Mouse (Mus musculus): ENCODE measurements at regions not wholly inside any gene's neighbourhood (a gene's known extent, or its start where the extent isn't known, plus 50 kb on each side); places are given as distances from the start of the nearest gene placed in this dataset.

GRCm38 (mm10) chr16:93180213-93180612 is 354.3 kb upstream of the Runx1 start:
- no peak overlapping the region for H3K9ac ChIP-seq (ENCODE audit: insufficient read depth, low read depth, low read length, poor library complexity, severe bottlenecking)
- H3K27ac ChIP-seq (ENCODE audit: insufficient read depth, low read depth, low read length, poor library complexity, severe bottlenecking): no peak overlapping the region
- H3K4me3 ChIP-seq (ENCODE audit: insufficient read depth in 1 of 2, low read depth in 1 of 2, low read length in 2 of 2, poor library complexity in 1 of 2, severe bottlenecking in 1 of 2): no peak overlapping the region
- H3K36me3 ChIP-seq (ENCODE audit: control insufficient read depth, insufficient read depth, low read length, poor library complexity, severe bottlenecking): no peaks in the 10 kb centered on the region
- no peaks in the 10 kb centered on the region for H3K4me1 ChIP-seq (ENCODE audit: control insufficient read depth in 2 of 2, insufficient read depth in 2 of 2, low read length in 2 of 2, poor library complexity in 1 of 2)
- DNase-seq (ENCODE audit: low read depth, low spot score): no peak
- TF ChIP-seq ZNF384 (IDR thresholded peaks at IDR 0.05; ENCODE audit: low read depth, low read length) (no peak), ZC3H11A (IDR thresholded peaks at IDR 0.05; ENCODE audit: borderline replicate concordance, low read depth, low read length) (no peak), CHD2 (IDR thresholded peaks at IDR 0.05; ENCODE audit: low read depth, low read length) (no peak), MAFK (IDR thresholded peaks at IDR 0.05; ENCODE audit: insufficient read depth, low read depth, low read length) (no peak), HCFC1 (IDR thresholded peaks at IDR 0.05; ENCODE audit: borderline replicate concordance, insufficient read depth, low read length) (no peak)
- in situ Hi-C loops (cut with MboI; ENCODE audit: low sequenced_read_pairs in 2 of 2, unreplicated experiment in 2 of 2): no loop called here
- H3K9me3 ChIP-seq (ENCODE audit: control insufficient read depth, insufficient read depth, low read depth, low read length): no peaks in the 10 kb centered on the region

- no peaks in the 10 kb centered on the region for H3K9me3 ChIP-seq (ENCODE audit: control insufficient read depth, insufficient read depth, low read depth, low read length)
- no peak for TF ChIP-seq ZC3H11A (IDR thresholded peaks at IDR 0.05; ENCODE audit: borderline replicate concordance, low read depth, low read length)
- TF ChIP-seq MAFK (IDR thresholded peaks at IDR 0.05; ENCODE audit: insufficient read depth, low read depth, low read length): no peak
- TF ChIP-seq CHD2 (IDR thresholded peaks at IDR 0.05; ENCODE audit: low read depth, low read length): no peak
- no peak for TF ChIP-seq ZNF384 (IDR thresholded peaks at IDR 0.05; ENCODE audit: low read depth, low read length)
- TF ChIP-seq HCFC1 (IDR thresholded peaks at IDR 0.05; ENCODE audit: borderline replicate concordance, insufficient read depth, low read length): no peak
- in situ Hi-C loops (cut with MboI; ENCODE audit: low sequenced_read_pairs in 2 of 2, unreplicated experiment in 2 of 2): no loop called here
- H3K27ac ChIP-seq (ENCODE audit: insufficient read depth, low read depth, low read length, poor library complexity, severe bottlenecking): no peak overlapping the region
- no peaks in the 10 kb centered on the region for H3K36me3 ChIP-seq (ENCODE audit: control insufficient read depth, insufficient read depth, low read length, poor library complexity, severe bottlenecking)
- no peak overlapping the region for H3K9ac ChIP-seq (ENCODE audit: insufficient read depth, low read depth, low read length, poor library complexity, severe bottlenecking)
- no peak for DNase-seq (ENCODE audit: low read depth, low spot score)
- no peaks in the 10 kb centered on the region for H3K4me1 ChIP-seq (ENCODE audit: control insufficient read depth in 2 of 2, insufficient read depth in 2 of 2, low read length in 2 of 2, poor library complexity in 1 of 2)
- no peak overlapping the region for H3K4me3 ChIP-seq (ENCODE audit: insufficient read depth in 1 of 2, low read depth in 1 of 2, low read length in 2 of 2, poor library complexity in 1 of 2, severe bottlenecking in 1 of 2)
Observed at GRCm38 (mm10) chr16:93166667-93167066, 340.7 kb upstream of the Runx1 start.

GRCm38 (mm10) chr16:93158526-93159226 is 332.7 kb upstream of the Runx1 start:
- TF ChIP-seq HCFC1 (IDR thresholded peaks at IDR 0.05; ENCODE audit: borderline replicate concordance, insufficient read depth, low read length): no peak
- TF ChIP-seq ZNF384 (IDR thresholded peaks at IDR 0.05; ENCODE audit: low read depth, low read length): no peak
- TF ChIP-seq MAFK (IDR thresholded peaks at IDR 0.05; ENCODE audit: insufficient read depth, low read depth, low read length): no peak
- no peak for TF ChIP-seq ZC3H11A (IDR thresholded peaks at IDR 0.05; ENCODE audit: borderline replicate concordance, low read depth, low read length)
- TF ChIP-seq CHD2 (IDR thresholded peaks at IDR 0.05; ENCODE audit: low read depth, low read length): no peak
- H3K9ac ChIP-seq (ENCODE audit: insufficient read depth, low read depth, low read length, poor library complexity, severe bottlenecking): no peak overlapping the region
- no peaks in the 10 kb centered on the region for H3K4me1 ChIP-seq (ENCODE audit: control insufficient read depth in 2 of 2, insufficient read depth in 2 of 2, low read length in 2 of 2, poor library complexity in 1 of 2)
- peak; percentile 26 for DNase-seq (ENCODE audit: low read depth, low spot score)
- H3K4me3 ChIP-seq (ENCODE audit: insufficient read depth in 1 of 2, low read depth in 1 of 2, low read length in 2 of 2, poor library complexity in 1 of 2, severe bottlenecking in 1 of 2): no peak overlapping the region
- H3K9me3 ChIP-seq (ENCODE audit: control insufficient read depth, insufficient read depth, low read depth, low read length): no peaks in the 10 kb centered on the region
- H3K36me3 ChIP-seq (ENCODE audit: control insufficient read depth, insufficient read depth, low read length, poor library complexity, severe bottlenecking): no peaks in the 10 kb centered on the region
- no peak overlapping the region for H3K27ac ChIP-seq (ENCODE audit: insufficient read depth, low read depth, low read length, poor library complexity, severe bottlenecking)
- in situ Hi-C loops (cut with MboI; ENCODE audit: low sequenced_read_pairs in 2 of 2, unreplicated experiment in 2 of 2): no loop called here

- Histone ChIP-seq H3K9ac (ENCODE audit: insufficient read depth, low read depth, low read length, poor library complexity, severe bottlenecking) (no peak overlapping the region), H3K4me3 (ENCODE audit: insufficient read depth in 1 of 2, low read depth in 1 of 2, low read length in 2 of 2, poor library complexity in 1 of 2, severe bottlenecking in 1 of 2) (no peak overlapping the region), H3K27ac (ENCODE audit: insufficient read depth, low read depth, low read length, poor library complexity, severe bottlenecking) (no peak overlapping the region), H3K4me1 (ENCODE audit: control insufficient read depth in 2 of 2, insufficient read depth in 2 of 2, low read length in 2 of 2, poor library complexity in 1 of 2) (no peaks in the 10 kb centered on the region), H3K36me3 (ENCODE audit: control insufficient read depth, insufficient read depth, low read length, poor library complexity, severe bottlenecking) (no peaks in the 10 kb centered on the region), H3K9me3 (ENCODE audit: control insufficient read depth, insufficient read depth, low read depth, low read length) (no peaks in the 10 kb centered on the region)
- TF ChIP-seq MAFK (IDR thresholded peaks at IDR 0.05; ENCODE audit: insufficient read depth, low read depth, low read length) (no peak), ZNF384 (IDR thresholded peaks at IDR 0.05; ENCODE audit: low read depth, low read length) (no peak), ZC3H11A (IDR thresholded peaks at IDR 0.05; ENCODE audit: borderline replicate concordance, low read depth, low read length) (no peak), CHD2 (IDR thresholded peaks at IDR 0.05; ENCODE audit: low read depth, low read length) (no peak), HCFC1 (IDR thresholded peaks at IDR 0.05; ENCODE audit: borderline replicate concordance, insufficient read depth, low read length) (no peak)
- no peak for DNase-seq (ENCODE audit: low read depth, low spot score)
- in situ Hi-C loops (cut with MboI; ENCODE audit: low sequenced_read_pairs in 2 of 2, unreplicated experiment in 2 of 2): no loop called here
Observed at GRCm38 (mm10) chr16:93153545-93154329, 327.8 kb upstream of the Runx1 start.
